Comparison of ENCODE assay signal across 23 mouse cellular contexts in the genomic region with DNA sequence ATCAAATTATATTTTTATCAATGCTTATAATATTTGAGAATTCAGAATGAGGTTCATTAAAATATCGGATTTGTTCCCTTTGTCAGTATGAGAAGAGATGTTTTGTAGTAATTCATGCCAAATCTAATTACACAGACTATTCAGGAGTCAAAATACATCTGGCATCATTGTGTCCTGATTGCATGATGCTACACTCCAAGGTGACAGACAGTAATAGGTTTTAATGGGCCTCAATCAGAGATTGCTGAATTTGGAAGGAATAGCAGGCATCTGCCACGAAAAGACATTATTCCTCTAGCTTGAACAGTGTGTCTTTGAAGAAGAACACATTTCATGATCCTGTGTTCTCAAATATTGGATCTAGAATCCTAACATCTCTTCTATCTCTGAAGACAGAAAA.
DNase-seq lines count a peak whose midpoint lies in the region; ATAC-seq and TF ChIP-seq lines count a peak whose summit lies in the region.
"Had no signal": no experiment of that assay in that cellular context is flagged by ENCODE, and none has a peak within 500 bp of the region (broad histone marks: within the 10 kb centered on the region; RNA-seq: fewer than 3 reads in every experiment).

No protein-coding gene starts in this region.

- H3K9ac ChIP-seq in forebrain, embryonic 15.5 days (replicated peaks), result no peak overlapping the region
- H3K9ac ChIP-seq in forebrain, embryonic 11.5 days (ENCODE audit: low read length), result no peak overlapping the region
- no peak overlapping the region for H3K9ac ChIP-seq in forebrain, embryonic 16.5 days (replicated peaks; ENCODE audit: low read depth, low read length)
- H3K9ac ChIP-seq: embryonic facial prominence, embryonic 12.5 days; embryonic facial prominence, embryonic 15.5 days; hindbrain, embryonic 12.5 days; hindbrain, embryonic 15.5 days had no signal

- no peak for DNase-seq in forebrain, embryonic 11.5 days (ENCODE audit: low spot score)
- DNase-seq in brain, embryonic 14.5 days (ENCODE audit: low read depth), result peak; percentile 87
- DNase-seq in frontal cortex, postnatal 25 days (ENCODE audit: low spot score in 2 of 2), result no peak
- DNase-seq: adrenal gland, adult 2 months; adrenal gland, postnatal 14 days; cerebellum, adult 11 months; cerebellum, adult 2 months; cerebellum, adult 9-11 months; cerebellum, postnatal 25 days; gastrocnemius, adult 2 months; gastrocnemius, postnatal 14 days; heart, adult 11 months; kidney, adult 2 months had no signal

- TF ChIP-seq CTCF in brain, embryonic 14.5 days (IDR thresholded peaks at IDR 0.05; ENCODE audit: borderline replicate concordance, extremely low read depth, insufficient read depth, insufficient read length), result no peak

- H3K4me3 ChIP-seq in forebrain, embryonic 15.5 days, result no peak overlapping the region
- no peak overlapping the region for H3K4me3 ChIP-seq in forebrain, embryonic 11.5 days (ENCODE audit: low read depth, low read length)
- no peak overlapping the region for H3K4me3 ChIP-seq in forebrain, embryonic 16.5 days (replicated peaks; ENCODE audit: low read length)
- H3K4me3 ChIP-seq: embryonic facial prominence, embryonic 12.5 days; embryonic facial prominence, embryonic 15.5 days; erythroblast, embryonic 14.5 days; gastrocnemius, adult 2 months; hindbrain, embryonic 12.5 days; hindbrain, embryonic 15.5 days had no signal

- ATAC-seq in forebrain, embryonic 15.5 days (replicated peaks), result peak; percentile 90
- no peak for ATAC-seq in forebrain, embryonic 11.5 days (replicated peaks; ENCODE audit: low FRiP score)
- ATAC-seq in forebrain, embryonic 16.5 days, result peak; percentile 92
- no peak for ATAC-seq in erythroid progenitor cell, adult 5-6 weeks (replicated peaks; ENCODE audit: low FRiP score, poor library complexity, severe bottlenecking)
- ATAC-seq: CD4-positive, CD25-positive, alpha-beta regulatory T cell, adult 4 months had no signal

- 25% methylated on average over 2 of the region's 2 CpGs for WGBS in forebrain, embryonic 15.5 days
- WGBS in forebrain, embryonic 11.5 days, result 76% methylated on average over 2 of the region's 2 CpGs
- WGBS in forebrain, embryonic 16.5 days, result 17% methylated on average over 2 of the region's 2 CpGs

- H3K27me3 ChIP-seq in forebrain, embryonic 15.5 days, result no peaks in the 10 kb centered on the region
- H3K27me3 ChIP-seq in forebrain, embryonic 11.5 days (ENCODE audit: control insufficient read depth, insufficient read depth, low read length), result no peaks in the 10 kb centered on the region
- no peaks in the 10 kb centered on the region for H3K27me3 ChIP-seq in forebrain, embryonic 16.5 days (replicated peaks; ENCODE audit: control insufficient read depth, insufficient read depth, low read length)
- H3K27me3 ChIP-seq: embryonic facial prominence, embryonic 12.5 days; embryonic facial prominence, embryonic 15.5 days; hindbrain, embryonic 12.5 days; hindbrain, embryonic 15.5 days had no signal

- H3K4me1 ChIP-seq in forebrain, embryonic 15.5 days, result no peaks in the 10 kb centered on the region
- H3K4me1 ChIP-seq in forebrain, embryonic 11.5 days (replicated peaks; ENCODE audit: control insufficient read depth, insufficient read depth, low read length), result no peaks in the 10 kb centered on the region
- no peaks in the 10 kb centered on the region for H3K4me1 ChIP-seq in forebrain, embryonic 16.5 days (replicated peaks; ENCODE audit: control insufficient read depth, insufficient read depth, low read length)
- H3K4me1 ChIP-seq: embryonic facial prominence, embryonic 12.5 days; embryonic facial prominence, embryonic 15.5 days; hindbrain, embryonic 12.5 days; hindbrain, embryonic 15.5 days had no signal

- no peak for TF ChIP-seq POLR2A in brain, embryonic 14.5 days (IDR thresholded peaks at IDR 0.05; ENCODE audit: borderline replicate concordance, extremely low read depth, insufficient read depth, insufficient read length, poor library complexity, severe bottlenecking)

- no peaks in the 10 kb centered on the region for H3K9me3 ChIP-seq in forebrain, embryonic 15.5 days
- no peaks in the 10 kb centered on the region for H3K9me3 ChIP-seq in forebrain, embryonic 11.5 days (ENCODE audit: control insufficient read depth, low read length)
- H3K9me3 ChIP-seq in forebrain, embryonic 16.5 days (ENCODE audit: control insufficient read depth, low read length), result no peaks in the 10 kb centered on the region
- H3K9me3 ChIP-seq: embryonic facial prominence, embryonic 12.5 days; embryonic facial prominence, embryonic 15.5 days; hindbrain, embryonic 12.5 days; hindbrain, embryonic 15.5 days had no signal

- no peak overlapping the region for H3K4me2 ChIP-seq in forebrain, embryonic 15.5 days (replicated peaks)
- no peak overlapping the region for H3K4me2 ChIP-seq in forebrain, embryonic 11.5 days (ENCODE audit: low read depth, low read length, severe bottlenecking)
- no peak overlapping the region for H3K4me2 ChIP-seq in forebrain, embryonic 16.5 days (ENCODE audit: low read length)
- H3K4me2 ChIP-seq: embryonic facial prominence, embryonic 12.5 days; embryonic facial prominence, embryonic 15.5 days; heart, embryonic 11.5 days; hindbrain, embryonic 12.5 days; hindbrain, embryonic 15.5 days had no signal

- no peak overlapping the region for H3K27ac ChIP-seq in forebrain, embryonic 15.5 days (replicated peaks)
- H3K27ac ChIP-seq in forebrain, embryonic 11.5 days (ENCODE audit: low read depth, low read length), result no peak overlapping the region
- H3K27ac ChIP-seq in forebrain, embryonic 16.5 days (ENCODE audit: low read length), result no peak overlapping the region
- H3K27ac ChIP-seq: embryonic facial prominence, embryonic 12.5 days; embryonic facial prominence, embryonic 15.5 days; gastrocnemius, adult 2 months; hindbrain, embryonic 12.5 days; hindbrain, embryonic 15.5 days had no signal

- no peaks in the 10 kb centered on the region for H3K36me3 ChIP-seq in forebrain, embryonic 15.5 days
- H3K36me3 ChIP-seq in forebrain, embryonic 11.5 days (ENCODE audit: control insufficient read depth, insufficient read depth, low read length), result no peaks in the 10 kb centered on the region
- no peaks in the 10 kb centered on the region for H3K36me3 ChIP-seq in forebrain, embryonic 16.5 days (ENCODE audit: control insufficient read depth, insufficient read depth)
- H3K36me3 ChIP-seq: embryonic facial prominence, embryonic 12.5 days; embryonic facial prominence, embryonic 15.5 days; hindbrain, embryonic 12.5 days; hindbrain, embryonic 15.5 days had no signal

Comparison
In these comparisons a context has a peak if more than half of its experiments do, and no peak if none do; other contexts are left out.
1. ATAC-seq: peak in forebrain, embryonic 15.5 days (single experiment) and forebrain, embryonic 16.5 days (single experiment); none in forebrain, embryonic 11.5 days (single experiment) and erythroid progenitor cell, adult 5-6 weeks (single experiment).